Mouse (Mus musculus) liver, embryonic 12.5 days (tissue): ENCODE results near the gene Mnt. TPM values are rescaled to one million over a fixed set of nuclear protein-coding genes. Genes with fewer than 3 reads are reported as not detected.
A peak's percentile ranks its signal among the peaks of the same experiment; 100 is the strongest.
"Not testable (repeated sequence)": the region's sequence is repeated elsewhere in the genome, so short reads cannot be mapped to it uniquely, and the experiment has no call there.

Source experiments
- ATAC-seq: fragments of 200-750 bp; cut with Nextera tagmentation; 2 replicates; pipeline ENCODE4 v1.8.0; 2017; ENCODE audit warnings: moderate number of reproducible peaks, mild to moderate bottlenecking, moderate library complexity
- H3K27ac ChIP-seq: fragments of 300-500 bp; sonication (generic); 2 replicates; pipeline ENCODE4 v1.5.1; 2016; ENCODE audit warnings: mild to moderate bottlenecking
- H3K27me3 ChIP-seq: fragments of 300-500 bp; sonication (generic); replicated peaks from 2 replicates; pipeline ENCODE4 v1.6.1; 2016; ENCODE audit warnings: mild to moderate bottlenecking, moderate library complexity
- H3K36me3 ChIP-seq: fragments of 300-500 bp; sonication (generic); 2 replicates; pipeline ENCODE4 v1.6.1; 2016; ENCODE audit warnings: mild to moderate bottlenecking, moderate library complexity
- H3K4me1 ChIP-seq: fragments of 300-500 bp; sonication (generic); 2 replicates; pipeline ENCODE4 v1.6.1; 2016
- H3K4me2 ChIP-seq: fragments of 300-500 bp; sonication (generic); 2 replicates; pipeline ENCODE4 v1.6.1; 2016; ENCODE audit warnings: mild to moderate bottlenecking, moderate library complexity
- H3K4me3 ChIP-seq: fragments of 300-500 bp; sonication (generic); 2 replicates; pipeline ENCODE4 v1.5.1; 2016; ENCODE audit warnings: mild to moderate bottlenecking, moderate library complexity
- H3K9ac ChIP-seq: fragments of 300-500 bp; sonication (generic); 2 replicates; pipeline ENCODE4 v1.6.1; 2016; ENCODE audit warnings: mild to moderate bottlenecking, moderate library complexity
- H3K9me3 ChIP-seq: fragments of 300-500 bp; sonication (generic); replicated peaks from 2 replicates; pipeline ENCODE4 v1.6.1; 2016; ENCODE audit warnings: mild to moderate bottlenecking, moderate library complexity
- WGBS: fragments of 180-500 bp; shearing (Covaris S2); methylation state at CpG from one replicate; pipeline ENCODE4 v1.1.7; 2016; ENCODE audit not compliant: insufficient replicate concordance; 5-methylcytosine and 5-hydroxymethylcytosine counted together
- polyA plus RNA-seq: library from polyadenylated mRNA; unstranded; fragments of >200 nt; fragmentation: Nextera tagmentation; extraction: Ambion mirVana; gene quantifications from 2 replicates; pipeline ENCODE4 v1.2.1, GENCODE M21; 2016

Mnt gene
- 1.9 and 2.0 TPM in 2 replicates for polyA plus RNA-seq

GRCm38 (mm10) chr11:74830256-74831161 is at the start of gene Mnt:
Gene Mnt (plus strand): TSS chr11:74830920.
- Histone ChIP-seq H3K4me2 (peak within 1 kb of the TSS; percentile 97), H3K27ac (peak within 1 kb of the TSS; percentile 96), H3K36me3 (no peaks in the 10 kb centered on the region), H3K27me3 (no peaks in the 10 kb centered on the region), H3K4me1 (peaks cover 89% of the 10 kb centered on the region), H3K9me3 (no peaks in the 10 kb centered on the region), H3K4me3 (peak within 1 kb of the TSS; percentile 79), H3K9ac (peak within 1 kb of the TSS; percentile 85)
- under 1% methylated on average over 70 of the region's 70 CpGs for WGBS
- peak; percentile 76 for ATAC-seq

- no peak overlapping the region for H3K4me2 ChIP-seq
- no peak for ATAC-seq
- 85% methylated on average over 4 of the region's 4 CpGs for WGBS
- H3K9me3 ChIP-seq: no peaks in the 10 kb centered on the region
- H3K9ac ChIP-seq: no peak overlapping the region
- no peaks in the 10 kb centered on the region for H3K4me1 ChIP-seq
- H3K4me3 ChIP-seq: no peak overlapping the region
- no peaks in the 10 kb centered on the region for H3K27me3 ChIP-seq
- no peak overlapping the region for H3K27ac ChIP-seq
- H3K36me3 ChIP-seq: peaks cover 91% of the 10 kb centered on the region
Observed at GRCm38 (mm10) chr11:74792874-74793273, 37.8 kb upstream of the Mnt start.

GRCm38 (mm10) chr11:74800658-74801057 is 30.1 kb upstream of the Mnt start:
- H3K36me3 ChIP-seq: peaks cover 84% of the 10 kb centered on the region
- no peak overlapping the region for H3K27ac ChIP-seq
- H3K9me3 ChIP-seq: no peaks in the 10 kb centered on the region
- no peak overlapping the region for H3K4me3 ChIP-seq
- ATAC-seq: no peak
- no peak overlapping the region for H3K4me2 ChIP-seq
- H3K4me1 ChIP-seq: no peaks in the 10 kb centered on the region
- no peaks in the 10 kb centered on the region for H3K27me3 ChIP-seq
- no peak overlapping the region for H3K9ac ChIP-seq
- WGBS: 81% methylated on average over 4 of the region's 4 CpGs

GRCm38 (mm10) chr11:74804081-74804627 is 26.6 kb upstream of the Mnt start:
- Histone ChIP-seq H3K9ac (no peak overlapping the region), H3K27ac (no peak overlapping the region), H3K27me3 (no peaks in the 10 kb centered on the region), H3K4me1 (no peaks in the 10 kb centered on the region), H3K9me3 (no peaks in the 10 kb centered on the region), H3K4me3 (no peak overlapping the region), H3K4me2 (no peak overlapping the region), H3K36me3 (peaks cover 86% of the 10 kb centered on the region)
- ATAC-seq: no peak
- WGBS: 73% methylated on average over 3 of the region's 3 CpGs

- Histone ChIP-seq H3K27me3 (no peaks in the 10 kb centered on the region), H3K9me3 (no peaks in the 10 kb centered on the region), H3K27ac (no peak overlapping the region), H3K4me2 (no peak overlapping the region), H3K9ac (no peak overlapping the region), H3K36me3 (peaks cover 81% of the 10 kb centered on the region), H3K4me3 (no peak overlapping the region), H3K4me1 (peaks cover 8% of the 10 kb centered on the region)
- 85% methylated on average over 6 of the region's 6 CpGs for WGBS
- no peak for ATAC-seq
Observed at GRCm38 (mm10) chr11:74807246-74807882, 23.4 kb upstream of the Mnt start.

- no peak overlapping the region for H3K4me3 ChIP-seq
- no peak for ATAC-seq
- no peaks in the 10 kb centered on the region for H3K27me3 ChIP-seq
- no peak overlapping the region for H3K4me2 ChIP-seq
- peaks cover 8% of the 10 kb centered on the region for H3K4me1 ChIP-seq
- no peaks in the 10 kb centered on the region for H3K9me3 ChIP-seq
- H3K9ac ChIP-seq: no peak overlapping the region
- 76% methylated on average over 6 of the region's 6 CpGs for WGBS
- H3K36me3 ChIP-seq: peaks cover 81% of the 10 kb centered on the region
- H3K27ac ChIP-seq: no peak overlapping the region
Observed at GRCm38 (mm10) chr11:74808251-74808853, 22.4 kb upstream of the Mnt start.

- Histone ChIP-seq H3K9ac (no peak overlapping the region), H3K4me1 (peaks cover 8% of the 10 kb centered on the region), H3K4me3 (no peak overlapping the region), H3K4me2 (no peak overlapping the region), H3K27me3 (no peaks in the 10 kb centered on the region), H3K27ac (no peak overlapping the region), H3K36me3 (peaks cover 81% of the 10 kb centered on the region), H3K9me3 (no peaks in the 10 kb centered on the region)
- no peak for ATAC-seq
Observed at GRCm38 (mm10) chr11:74810134-74810533, 20.6 kb upstream of the Mnt start.

- H3K4me3 ChIP-seq, H3K4me1 ChIP-seq, H3K9me3 ChIP-seq, H3K4me2 ChIP-seq, H3K27me3 ChIP-seq, H3K27ac ChIP-seq, H3K9ac ChIP-seq: not testable (repeated sequence)
- 65% methylated on average over 3 of the region's 3 CpGs for WGBS
- H3K36me3 ChIP-seq: peaks cover 75% of the 10 kb centered on the region
- 0 out of 2 replicates have a peak, but pooled peaks have one; percentile 35 for ATAC-seq
Observed at GRCm38 (mm10) chr11:74811027-74811426, 19.7 kb upstream of the Mnt start.

GRCm38 (mm10) chr11:74811538-74811937 is 19.2 kb upstream of the Mnt start:
- Histone ChIP-seq H3K36me3 (peaks cover 75% of the 10 kb centered on the region), H3K9me3 (no peaks in the 10 kb centered on the region), H3K4me1 (peaks cover 8% of the 10 kb centered on the region), H3K27me3 (no peaks in the 10 kb centered on the region), H3K27ac (peak overlapping the region; percentile 7; the same call in 1 of the 2 replicates), H3K9ac (no peak overlapping the region), H3K4me2 (no peak overlapping the region), H3K4me3 (no peak overlapping the region)
- ATAC-seq: no peak
- WGBS: 83% methylated on average over 5 of the region's 5 CpGs

GRCm38 (mm10) chr11:74815795-74816194 is 14.9 kb upstream of the Mnt start:
- H3K4me1 ChIP-seq: peaks cover 8% of the 10 kb centered on the region
- H3K27me3 ChIP-seq: no peaks in the 10 kb centered on the region
- no peak for ATAC-seq
- H3K36me3 ChIP-seq: peaks cover 73% of the 10 kb centered on the region
- H3K9ac ChIP-seq: no peak overlapping the region
- no peaks in the 10 kb centered on the region for H3K9me3 ChIP-seq
- no peak overlapping the region for H3K4me3 ChIP-seq
- H3K4me2 ChIP-seq: no peak overlapping the region
- no peak overlapping the region for H3K27ac ChIP-seq

- H3K4me3 ChIP-seq: no peak overlapping the region
- no peak for ATAC-seq
- H3K4me1 ChIP-seq: peaks cover 8% of the 10 kb centered on the region
- H3K4me2 ChIP-seq: no peak overlapping the region
- peaks cover 46% of the 10 kb centered on the region for H3K36me3 ChIP-seq
- WGBS: 56% methylated on average over 1 of the region's 1 CpGs
- no peak overlapping the region for H3K27ac ChIP-seq
- no peaks in the 10 kb centered on the region for H3K27me3 ChIP-seq
- no peak overlapping the region for H3K9ac ChIP-seq
- no peaks in the 10 kb centered on the region for H3K9me3 ChIP-seq
Observed at GRCm38 (mm10) chr11:74820921-74821320, 9.8 kb upstream of the Mnt start.

GRCm38 (mm10) chr11:74821463-74821862 is 9.3 kb upstream of the Mnt start:
- Histone ChIP-seq H3K27ac (no peak overlapping the region), H3K9me3 (no peaks in the 10 kb centered on the region), H3K4me3 (no peak overlapping the region), H3K9ac (no peak overlapping the region), H3K4me1 (peaks cover 14% of the 10 kb centered on the region), H3K4me2 (no peak overlapping the region), H3K27me3 (no peaks in the 10 kb centered on the region), H3K36me3 (peaks cover 41% of the 10 kb centered on the region)
- no peak for ATAC-seq
- whole genome bisulfite sequencing: 52% methylated on average over 1 of the region's 1 CpGs
